Mouse (Mus musculus) right cerebral cortex, postnatal 14 days (tissue): ENCODE data around the gene Slc24a2.

ENCODE experiments used
- DNase-seq: peaks from one replicate; pipeline ENCODE4 v3.0.0; 2022

The Slc24a2 gene

DNA sequence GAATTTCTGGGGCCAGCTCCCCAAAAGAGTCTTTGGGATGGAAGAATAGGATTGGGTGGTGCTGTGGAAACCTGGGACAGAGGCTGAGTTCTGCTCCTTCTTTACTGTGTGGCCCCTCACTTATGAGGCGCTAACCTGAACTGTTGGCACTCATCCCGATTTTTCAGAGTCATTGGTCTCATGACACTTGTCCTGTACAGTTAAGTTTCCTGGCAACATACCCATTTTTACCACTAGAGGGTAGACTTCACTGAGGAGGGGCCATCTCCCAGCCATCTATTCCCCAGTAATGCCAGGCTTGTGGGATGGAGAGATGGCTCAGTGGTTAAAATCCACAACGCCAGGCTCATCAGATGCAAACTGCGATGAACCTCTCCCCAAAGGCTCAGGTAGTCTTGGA lies 192.7 kb downstream of the Slc24a2 start:
- DNase-seq = no peak

DNA sequence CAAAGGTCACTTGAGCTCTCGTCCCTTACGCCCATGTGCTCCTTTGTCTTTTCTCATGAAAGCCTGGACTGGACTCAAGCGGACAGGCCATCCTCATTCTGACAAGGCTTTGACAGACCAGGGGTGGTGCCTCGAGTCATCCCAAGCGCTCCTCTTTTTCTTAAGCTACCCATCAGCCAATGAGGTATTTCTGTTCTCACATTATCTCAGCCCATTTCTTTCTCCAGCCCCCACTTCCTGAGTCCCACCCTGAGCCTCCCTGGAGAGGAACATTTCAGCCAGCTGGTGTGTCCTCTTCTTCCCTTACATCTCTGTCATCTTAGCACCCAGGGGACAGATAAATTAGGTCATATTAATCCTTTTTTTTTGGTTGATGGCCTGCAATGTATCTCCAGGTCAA lies 193.8 kb downstream of the Slc24a2 start:
- no peak for DNase-seq

DNA sequence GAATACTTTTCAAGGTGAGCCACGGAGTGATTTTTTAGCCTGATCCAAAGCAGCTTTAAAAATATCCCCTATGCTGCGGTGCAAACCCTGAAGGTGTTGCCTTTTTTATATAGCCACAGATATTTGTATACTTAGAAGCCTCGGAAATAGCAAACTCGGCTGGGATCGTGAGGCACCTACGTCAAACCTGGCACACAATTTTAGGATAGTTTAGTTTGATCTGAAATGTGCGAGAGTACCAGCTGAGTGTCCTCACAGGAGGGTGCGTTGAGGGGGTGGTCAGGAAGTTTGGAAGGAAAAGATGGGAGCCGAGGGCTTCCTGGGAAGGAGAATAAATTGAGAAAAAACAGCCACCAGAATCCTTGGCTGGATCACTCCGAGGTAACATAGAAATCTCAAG lies 194.6 kb downstream of the Slc24a2 start:
- peak; percentile 37 for DNase-seq

DNA sequence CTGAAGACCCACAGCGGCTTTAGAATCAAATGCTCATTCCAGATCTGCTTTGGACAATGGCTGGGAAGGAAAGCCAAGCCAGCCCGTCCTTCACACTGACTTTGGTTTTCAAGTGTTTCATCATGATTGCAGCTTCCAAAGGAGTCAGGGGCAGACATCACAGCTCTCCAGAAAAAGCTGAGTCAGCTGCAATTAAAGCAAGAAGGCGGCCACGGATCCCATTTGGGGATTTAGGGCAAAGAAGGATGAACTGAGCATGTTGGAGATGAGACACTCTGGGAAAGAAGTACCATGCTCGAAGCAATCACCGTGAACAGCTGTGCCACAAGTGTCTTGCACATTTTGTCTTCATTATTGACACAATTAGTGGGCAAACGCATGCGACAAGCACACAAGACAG lies 197.6 kb downstream of the Slc24a2 start:
- no peak for DNase-seq

DNA sequence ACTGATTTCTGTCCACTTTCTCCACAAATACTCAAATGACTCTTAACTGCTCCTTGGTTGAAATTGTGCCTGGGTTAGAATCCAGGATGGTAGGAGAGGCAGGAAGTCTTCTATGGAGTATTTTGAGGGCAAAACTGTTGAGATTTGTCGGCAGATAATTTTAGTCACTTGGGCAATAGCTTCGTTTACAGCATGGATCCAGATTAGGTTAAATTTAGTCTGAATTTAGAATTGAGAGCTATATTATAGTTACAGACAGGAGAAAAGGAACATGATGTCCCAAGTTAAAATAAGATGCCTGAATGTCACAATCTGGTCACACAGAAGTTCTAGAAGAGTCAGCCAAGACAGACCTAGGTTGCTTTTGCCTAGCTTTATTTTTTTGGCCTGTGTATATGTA lies 199.2 kb downstream of the Slc24a2 start:
- no peak for DNase-seq

DNA sequence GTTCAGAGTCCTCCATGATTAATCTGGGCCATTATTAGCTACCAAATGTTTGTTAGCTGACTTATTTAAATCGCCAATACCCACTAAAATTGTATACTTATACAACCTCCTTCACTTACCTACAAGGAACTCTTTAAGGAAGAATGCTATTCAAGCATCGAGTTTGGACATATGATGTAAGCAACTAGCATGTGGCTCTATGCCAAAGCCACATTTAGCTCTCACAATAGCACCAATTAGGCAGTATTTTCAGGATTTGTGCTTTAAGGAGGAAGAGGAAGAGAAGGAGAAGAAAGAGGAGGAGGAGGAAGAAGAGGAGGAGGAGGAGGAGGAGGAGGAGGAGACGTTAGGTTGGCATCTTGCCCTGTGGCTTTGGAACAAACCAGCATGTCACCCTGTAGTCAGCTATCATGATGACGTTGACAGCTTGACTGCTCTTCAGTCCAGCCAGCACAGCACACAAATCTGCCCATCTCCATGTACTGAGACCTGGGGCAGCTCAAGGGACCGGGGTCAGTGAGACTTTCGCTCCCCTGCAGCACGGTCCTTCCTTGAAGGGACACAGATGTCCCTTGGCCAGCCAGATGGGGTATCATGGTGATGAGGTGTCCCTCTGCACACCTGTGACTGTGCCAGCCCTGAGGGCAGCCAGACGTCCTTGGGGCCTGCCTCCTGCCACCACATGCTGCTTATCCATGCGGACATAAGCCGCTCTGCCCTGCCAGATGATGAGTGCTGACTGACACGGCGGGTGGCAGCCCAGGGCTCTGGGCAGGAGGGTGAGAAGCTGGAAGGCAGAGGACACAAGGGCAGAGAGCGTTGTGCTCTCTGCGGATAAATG lies 203.7 kb downstream of the Slc24a2 start:
- no peak for DNase-seq

DNA sequence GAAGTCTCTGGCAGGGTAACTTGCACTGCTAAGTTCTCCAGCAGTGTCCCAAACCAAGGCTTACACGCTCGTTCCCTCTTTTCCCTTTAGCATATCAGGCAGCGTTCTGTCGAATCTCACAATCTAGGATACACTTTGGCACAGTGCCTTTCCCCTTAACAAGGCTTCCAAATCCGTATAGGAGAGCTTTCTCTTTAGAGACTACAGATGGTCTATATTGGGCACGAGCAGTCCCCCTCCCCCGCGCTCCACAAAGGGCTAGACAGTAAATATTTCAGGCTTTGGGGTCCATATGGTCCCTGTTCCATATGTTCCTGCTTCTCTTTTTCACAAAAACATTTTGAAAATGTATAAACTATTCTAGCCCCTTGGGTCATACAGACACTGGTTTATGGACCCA lies 205.7 kb downstream of the Slc24a2 start:
- peak; percentile 45 for DNase-seq

DNA sequence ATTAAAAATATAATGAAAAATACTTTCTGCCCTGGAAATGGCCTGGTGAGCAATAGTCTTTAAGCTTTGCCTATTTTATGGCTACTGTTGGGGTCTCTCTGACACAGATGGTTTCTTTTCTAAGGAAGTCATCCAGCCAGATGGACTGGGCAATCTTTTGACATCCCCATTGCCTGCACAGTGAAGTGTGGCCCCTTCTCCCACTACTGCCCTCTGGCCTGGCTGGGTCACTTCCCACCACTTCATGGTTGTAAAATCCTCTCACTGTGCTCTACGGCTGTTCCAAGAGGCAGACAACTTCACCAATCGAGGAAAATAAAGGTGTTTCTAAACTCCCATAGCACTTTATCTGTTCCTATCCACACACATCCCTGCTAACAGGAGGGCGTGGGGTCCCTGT lies 208.7 kb downstream of the Slc24a2 start:
- no peak for DNase-seq

DNA sequence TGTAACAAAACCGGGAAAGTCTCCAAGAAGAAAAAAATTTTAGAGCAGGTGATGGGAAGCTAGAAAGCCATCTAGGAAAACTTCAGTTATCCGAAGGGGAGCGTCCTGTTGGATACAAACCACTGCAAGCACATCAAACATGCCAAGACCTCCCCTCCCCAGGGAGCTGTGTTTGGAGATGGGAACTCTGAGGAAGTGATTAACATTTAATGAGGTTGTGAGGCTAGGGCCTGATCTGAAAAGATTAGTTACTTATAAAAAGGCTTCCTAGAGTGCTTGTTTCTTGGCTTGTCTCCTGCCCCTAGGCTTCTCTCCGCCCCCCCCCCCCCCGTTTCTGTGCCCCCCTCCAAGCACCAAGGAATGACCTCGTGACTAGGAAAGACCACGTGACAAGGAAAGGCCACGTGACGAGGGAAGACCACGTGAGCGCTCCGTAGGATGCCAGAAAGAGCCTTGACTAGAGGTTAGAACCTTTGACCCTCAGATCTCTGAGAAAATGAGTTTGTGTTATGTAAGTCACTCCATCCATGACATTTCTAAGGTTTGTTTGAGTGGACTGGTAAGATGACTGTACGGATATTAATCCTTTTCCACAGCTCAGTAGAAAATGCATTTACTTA lies 210.7 kb downstream of the Slc24a2 start:
- DNase-seq = no peak

DNA sequence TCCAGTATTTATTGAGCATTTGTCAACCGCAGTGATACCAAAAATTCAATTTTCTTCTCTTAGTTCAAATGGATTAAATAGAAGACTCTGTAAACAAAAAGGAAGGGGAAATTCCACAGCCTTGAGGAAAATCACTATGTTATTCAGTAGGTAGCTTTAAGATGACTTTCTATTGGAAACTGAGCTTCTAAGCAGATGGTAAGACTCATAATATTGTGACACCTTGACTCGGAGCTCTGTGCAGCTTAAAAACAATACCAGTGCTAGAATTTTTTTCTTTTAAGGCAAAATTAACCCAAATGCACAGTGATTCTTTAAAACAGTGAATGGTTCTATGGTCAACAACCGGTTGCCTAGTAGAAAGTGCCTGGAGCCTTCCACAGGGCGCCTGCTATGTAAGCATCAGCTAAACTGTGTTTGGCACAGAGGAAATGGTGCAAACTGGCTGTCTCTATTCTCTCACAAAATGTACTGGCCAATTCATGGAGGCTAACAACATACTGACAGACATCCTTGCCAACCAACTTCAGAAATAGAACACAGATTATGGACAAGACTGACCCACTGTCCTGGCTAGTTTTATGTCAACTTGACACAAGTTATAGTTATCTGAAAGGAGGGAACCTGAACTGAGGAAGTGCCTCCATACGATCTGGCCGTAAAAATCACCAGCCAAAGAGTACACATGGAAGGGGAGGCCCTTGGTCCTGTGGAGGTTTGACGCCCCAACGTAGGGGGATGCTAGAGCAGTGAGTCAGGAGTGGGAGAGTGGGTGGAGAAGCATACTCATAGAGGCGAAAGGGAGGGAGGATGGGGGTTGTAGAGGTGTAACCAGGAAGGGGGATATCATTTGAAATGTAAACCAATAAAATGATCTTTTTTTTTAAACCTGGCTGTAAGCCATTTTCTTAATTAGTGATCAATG lies 211.9 kb downstream of the Slc24a2 start:
- no peak for DNase-seq

DNA sequence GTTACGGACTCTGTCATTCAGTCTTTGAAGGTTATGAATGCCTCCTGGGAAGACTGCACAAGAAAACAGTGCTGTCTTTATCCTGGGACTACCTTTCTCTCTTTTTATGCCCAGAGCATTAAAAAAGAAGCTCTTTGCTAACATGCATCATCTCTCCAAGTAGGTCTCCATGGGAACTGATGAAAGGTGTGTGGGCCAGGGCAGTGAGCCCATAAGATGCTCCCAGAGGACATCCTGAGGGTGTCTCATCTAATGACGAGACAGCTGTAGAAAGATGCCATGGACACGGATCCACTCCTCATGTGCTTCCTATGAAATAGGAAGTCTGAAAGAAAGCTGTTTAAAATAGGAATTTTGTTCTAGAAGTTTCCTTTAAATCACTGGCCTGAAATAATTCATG lies 212.8 kb downstream of the Slc24a2 start:
- no peak for DNase-seq

DNA sequence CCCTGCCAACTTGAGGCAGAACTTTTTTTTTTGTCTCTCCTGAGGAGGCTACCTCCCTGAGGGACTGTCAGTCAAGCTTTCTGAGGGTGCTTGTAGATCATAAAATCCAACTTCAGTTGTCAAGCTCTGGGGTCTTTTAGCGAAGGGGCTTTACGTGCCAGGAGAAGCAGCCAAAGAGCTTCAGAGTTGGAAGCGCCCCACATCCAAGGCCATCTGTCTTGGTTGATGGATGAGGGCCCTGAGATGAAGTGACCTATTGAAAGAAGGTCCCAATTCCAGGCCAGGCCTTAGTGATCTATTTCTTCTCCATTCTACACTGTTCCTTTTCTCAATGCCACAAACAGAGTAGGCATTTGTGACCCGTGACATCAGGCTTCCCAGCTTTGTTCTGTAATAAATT lies 214.5 kb downstream of the Slc24a2 start:
- no peak for DNase-seq

DNA sequence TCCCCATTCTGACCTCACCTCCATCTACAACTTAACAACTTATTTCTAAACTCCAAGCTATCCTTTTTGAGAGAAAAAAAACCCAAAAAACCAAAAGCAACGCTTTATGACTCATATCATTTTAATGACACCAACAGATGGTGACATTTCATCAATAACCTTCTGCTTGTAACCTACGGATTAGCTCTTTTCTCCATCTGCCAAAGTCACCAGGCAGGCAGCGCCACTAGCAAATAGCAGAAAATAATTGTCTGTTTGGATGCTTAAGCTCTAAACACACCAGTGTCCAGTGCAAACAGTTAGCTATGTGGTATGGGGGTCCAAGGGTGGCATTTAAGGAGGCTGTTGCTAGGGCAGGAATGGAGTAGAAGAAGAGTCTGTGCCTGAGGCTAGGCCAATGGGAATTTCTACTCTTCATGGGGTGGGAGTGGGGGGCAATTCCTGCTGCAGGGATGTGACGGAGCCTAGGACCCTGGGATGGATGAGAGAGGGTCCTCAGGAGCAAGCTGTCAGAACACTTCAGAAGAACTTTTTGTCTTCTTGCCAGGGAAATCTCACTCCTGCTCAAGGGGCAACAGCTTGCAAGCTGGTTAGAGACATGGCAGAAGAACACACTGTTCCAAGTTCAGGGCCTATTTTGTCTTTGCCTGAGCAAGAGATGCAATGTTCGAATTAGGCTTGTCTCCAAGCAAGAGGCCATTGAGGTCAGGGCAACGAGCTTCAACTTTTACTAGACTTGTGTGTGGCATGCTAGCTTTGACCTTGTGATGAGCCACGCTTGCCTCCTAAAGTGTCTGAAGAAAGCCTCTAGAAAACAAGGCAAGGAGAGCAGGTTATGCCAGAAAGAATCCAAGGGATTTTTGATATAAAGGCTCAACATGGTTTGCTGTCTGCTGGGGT lies 216.3 kb downstream of the Slc24a2 start:
- no peak for DNase-seq

DNA sequence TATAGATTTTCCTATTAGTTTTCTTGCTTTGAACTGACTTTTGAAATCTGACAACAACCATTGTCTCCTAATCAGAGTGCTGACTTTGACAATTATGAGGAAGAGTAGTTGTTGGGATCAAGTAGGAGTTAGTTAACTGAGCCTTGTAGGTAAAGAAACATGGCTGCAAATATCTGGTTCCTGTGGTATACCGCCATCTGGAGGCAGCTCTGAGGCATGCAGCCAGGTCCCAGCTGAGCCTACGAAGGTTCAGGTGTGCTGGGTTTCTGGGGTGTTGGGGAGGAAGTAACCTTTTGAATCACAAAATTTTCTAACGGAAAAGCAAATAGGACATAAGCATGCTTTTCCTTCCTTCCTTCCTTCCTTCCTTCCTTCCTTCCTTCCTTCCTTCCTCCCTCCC lies 237.8 kb downstream of the Slc24a2 start:
- DNase-seq = no peak

DNA sequence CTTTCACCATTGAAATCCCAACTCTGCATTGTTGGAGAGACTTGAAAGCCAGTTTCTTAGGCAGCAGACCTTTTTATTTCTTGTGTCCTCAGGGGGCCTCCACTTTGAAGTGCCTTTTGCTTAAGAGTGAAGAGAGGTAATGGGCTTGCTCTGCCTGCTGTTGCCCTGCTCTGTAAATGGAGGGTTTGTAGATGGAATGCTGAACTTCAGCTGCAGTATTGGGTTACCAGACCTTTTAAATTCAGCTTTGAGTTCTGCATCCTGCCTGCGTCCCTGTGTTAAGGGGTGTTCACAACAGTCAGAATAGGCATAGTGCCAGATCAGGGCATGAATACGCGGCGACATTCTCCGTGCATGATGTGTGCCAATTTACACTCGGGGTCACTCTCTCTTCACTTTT lies 241.0 kb downstream of the Slc24a2 start:
- no peak for DNase-seq

DNA sequence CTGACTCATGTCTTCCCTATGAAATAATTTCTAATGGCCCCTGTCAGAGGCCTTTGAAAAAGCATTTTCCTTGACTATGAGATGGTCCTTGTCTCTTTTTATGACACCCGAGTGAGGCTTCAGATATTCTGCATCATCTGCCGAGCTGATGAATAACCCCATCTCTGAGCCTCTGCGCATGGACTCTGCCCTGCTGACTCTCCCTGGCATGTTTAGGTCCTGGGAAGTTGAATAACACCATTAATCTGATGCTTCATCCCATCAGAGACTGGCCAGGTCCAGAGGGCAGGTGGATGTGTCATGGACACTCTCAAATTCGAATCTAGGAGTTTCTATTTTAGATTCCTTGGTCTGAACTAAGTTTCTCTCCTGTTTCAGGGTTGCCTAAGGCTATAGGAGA lies 242.4 kb downstream of the Slc24a2 start:
- DNase-seq = no peak

DNA sequence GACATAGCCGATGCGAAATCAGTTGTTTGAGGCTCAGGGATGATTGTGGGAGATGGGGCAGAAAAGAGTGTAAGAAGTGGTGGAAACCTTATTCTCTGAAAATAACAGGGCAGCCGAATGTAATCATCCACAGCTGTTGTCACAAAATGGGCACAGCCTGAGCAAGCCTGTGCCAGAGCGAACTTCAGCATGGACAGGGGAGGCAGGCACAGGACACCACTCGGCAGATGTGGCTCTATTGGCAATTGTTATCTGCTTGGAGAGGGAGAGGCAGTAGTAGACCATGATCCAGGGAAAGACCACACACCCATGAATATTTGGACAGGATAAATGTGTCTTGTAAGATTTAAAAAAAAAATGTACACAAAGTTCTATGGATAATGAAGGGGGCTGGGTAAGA lies 253.0 kb downstream of the Slc24a2 start:
- no peak for DNase-seq

DNA sequence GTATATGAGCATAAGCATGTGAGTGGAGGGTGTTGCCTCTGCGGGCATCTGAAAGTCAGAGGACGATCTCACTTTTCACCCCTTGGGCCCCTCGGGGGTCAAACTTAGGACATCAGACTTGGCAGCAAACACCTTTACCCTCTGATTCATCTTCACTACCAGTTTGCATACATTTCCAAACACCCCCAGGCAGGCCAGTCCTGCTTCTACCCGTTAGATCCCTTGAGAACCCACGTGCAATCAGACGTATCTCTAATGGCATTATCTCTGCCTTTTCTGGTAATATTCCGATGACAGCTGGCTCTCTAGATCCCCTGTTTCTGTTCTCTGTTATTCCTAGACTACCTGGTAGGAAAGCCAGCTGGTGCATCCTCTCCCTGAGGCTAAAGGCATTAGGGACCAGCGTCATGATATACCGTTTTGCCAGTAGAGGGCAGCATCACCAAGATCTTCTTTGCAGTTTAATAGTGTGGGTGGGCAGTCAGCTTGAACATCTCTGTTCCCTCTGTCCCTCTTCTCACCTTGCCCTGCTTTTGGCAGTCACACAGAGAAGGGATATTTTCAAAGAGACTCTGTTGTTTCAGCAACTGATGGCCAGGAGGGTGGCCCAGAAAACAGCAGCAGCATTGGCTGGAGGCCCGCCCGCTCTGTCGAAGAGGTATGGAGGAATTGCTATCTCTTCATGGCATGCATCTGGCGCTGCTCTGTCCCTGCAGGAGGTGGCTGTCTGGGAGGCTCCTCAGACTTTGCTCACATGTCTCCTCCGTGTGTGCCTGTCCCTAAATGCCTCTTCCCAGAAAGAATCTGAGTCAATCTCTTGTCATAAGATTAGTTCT lies 272.5 kb downstream of the Slc24a2 start:
- peak; percentile 59 for DNase-seq

DNA sequence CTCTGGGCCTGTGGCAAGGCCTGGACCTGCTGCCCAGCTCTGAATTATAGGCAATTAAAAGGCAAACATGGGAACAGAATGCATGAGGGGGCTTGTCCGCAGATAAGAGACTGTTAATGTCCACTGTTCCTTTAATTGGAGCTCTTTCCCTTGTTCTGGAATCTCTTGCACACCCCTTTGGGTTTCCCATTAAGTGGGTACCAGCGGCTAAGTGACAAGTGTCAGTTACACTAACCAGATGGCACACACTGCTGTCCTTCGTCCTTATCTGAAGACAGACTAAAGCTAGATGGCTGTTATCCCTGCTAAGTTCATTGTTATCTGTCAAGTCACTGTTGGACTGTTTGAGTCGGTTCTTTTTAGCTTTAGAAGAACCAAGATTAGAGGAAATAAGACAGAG lies 274.8 kb downstream of the Slc24a2 start:
- no peak for DNase-seq

DNA sequence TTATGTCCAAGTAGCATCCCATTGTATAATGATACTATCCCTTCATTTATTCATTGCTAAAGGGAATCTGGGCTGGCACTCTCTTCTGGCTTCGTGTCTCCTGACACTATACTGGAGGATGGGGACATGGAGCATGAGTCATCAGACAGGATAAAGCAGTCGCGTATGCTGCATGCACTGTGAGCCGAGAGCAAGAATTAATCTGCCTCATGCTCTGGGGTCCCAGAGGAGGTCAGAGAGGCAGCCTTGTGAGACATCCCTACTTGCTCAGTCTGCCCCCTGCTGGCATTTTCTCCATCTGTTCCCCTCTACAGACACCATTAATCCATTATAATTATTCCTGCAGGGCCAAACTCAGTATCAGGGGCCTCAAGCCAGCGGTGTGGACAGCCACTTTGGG lies 276.8 kb downstream of the Slc24a2 start:
- no peak for DNase-seq

DNA sequence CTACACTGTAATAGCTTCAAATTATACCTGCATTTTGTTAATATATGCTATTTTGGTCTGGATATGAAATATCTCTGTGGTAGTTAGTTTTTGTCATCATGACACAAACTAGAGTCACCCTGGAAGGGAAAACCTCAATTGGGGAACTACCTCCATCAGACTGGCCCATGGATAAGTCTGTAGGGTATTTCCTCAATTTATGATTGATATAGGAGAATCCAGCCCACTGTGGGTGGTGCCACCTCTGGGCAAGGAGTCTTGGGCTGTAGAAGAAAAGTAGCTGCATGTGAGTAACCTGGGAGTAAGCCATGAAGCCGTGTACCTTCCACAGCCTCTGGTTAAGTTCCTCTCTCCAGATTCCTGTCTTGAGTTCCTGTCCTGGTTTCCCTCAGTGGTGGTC lies 281.5 kb downstream of the Slc24a2 start:
- no peak for DNase-seq

DNA sequence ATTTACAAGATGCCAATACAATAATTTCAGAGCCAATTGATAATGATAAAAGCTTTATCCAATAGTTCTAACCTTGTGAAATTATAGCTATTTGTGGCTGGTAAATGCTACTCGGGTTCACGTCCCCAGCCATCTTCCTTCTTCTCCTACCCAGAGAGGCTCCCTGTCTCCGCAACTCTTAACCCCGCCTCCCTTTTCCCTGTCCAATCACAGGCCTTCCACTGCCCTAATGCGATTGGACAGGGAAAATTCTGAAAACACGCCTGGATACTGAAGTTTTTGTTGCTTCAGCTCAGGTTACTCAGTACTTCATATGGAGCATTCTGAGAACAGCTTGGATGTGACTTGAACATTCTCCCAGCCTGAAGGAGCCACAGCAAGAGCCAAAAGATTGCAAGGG lies 287.0 kb downstream of the Slc24a2 start:
- no peak for DNase-seq
